Mouse (Mus musculus): Measurements from ENCODE around the gene Gpr137c. TPM values are rescaled to one million over a fixed set of nuclear protein-coding genes. Genes with fewer than 3 reads are reported as not detected.
A peak's percentile ranks its signal among the peaks of the same experiment; 100 is the strongest.

The Gpr137c gene
- total RNA-seq, 2 experiments from 2014 or later = 2.1 to 3.9 TPM

DNA sequence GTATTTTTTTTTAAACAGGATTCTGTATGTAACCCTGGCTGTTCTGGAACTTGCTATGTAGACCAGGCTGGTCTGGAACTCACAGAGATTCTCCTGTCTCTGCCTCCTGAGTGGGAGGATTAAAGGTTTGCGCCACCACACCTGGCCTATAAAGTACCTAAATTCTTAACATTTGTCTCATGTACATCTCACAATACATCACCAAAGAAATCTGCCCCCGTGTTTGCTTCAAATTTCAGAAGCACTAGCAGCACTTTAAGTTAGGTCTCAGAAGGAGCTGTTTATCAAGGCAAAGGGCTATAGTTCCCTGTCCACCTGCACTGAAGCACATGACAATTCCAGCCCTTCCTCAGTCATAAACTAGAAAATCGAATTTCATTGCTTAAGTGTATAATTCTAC lies 62.5 kb downstream of the Gpr137c start:
- no peak for ATAC-seq (ENCODE audit: poor library complexity, severe bottlenecking)

GRCm38 (mm10) chr14:45291608-45292007 lies 72.1 kb downstream of the Gpr137c start:
- peak; percentile 72 for ATAC-seq (ENCODE audit: poor library complexity, severe bottlenecking)

DNA sequence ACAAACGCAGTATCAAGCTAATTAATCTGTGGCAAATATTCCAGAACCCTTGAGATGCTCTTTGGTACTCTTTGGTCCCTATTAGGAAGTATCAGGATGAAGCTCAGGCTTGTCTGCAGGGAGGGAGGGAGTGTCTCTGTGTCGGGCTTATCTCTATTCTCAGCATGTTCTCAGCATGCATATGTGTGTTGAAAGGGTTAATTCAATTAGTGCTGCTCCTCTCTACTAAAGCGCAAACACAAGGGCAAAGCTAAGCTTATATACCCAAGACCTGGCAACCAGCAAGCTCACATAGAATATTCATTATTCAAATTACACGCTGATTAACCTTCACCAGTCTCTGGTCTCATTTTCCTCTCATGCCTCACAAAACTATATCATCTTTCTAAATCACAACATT lies 84.4 kb downstream of the Gpr137c start:
- no peak for ATAC-seq (ENCODE audit: poor library complexity, severe bottlenecking)

- no peak for ATAC-seq (ENCODE audit: poor library complexity, severe bottlenecking)
These were observed 84.9 kb downstream of the Gpr137c start for GRCm38 (mm10) chr14:45304389-45304788.

DNA sequence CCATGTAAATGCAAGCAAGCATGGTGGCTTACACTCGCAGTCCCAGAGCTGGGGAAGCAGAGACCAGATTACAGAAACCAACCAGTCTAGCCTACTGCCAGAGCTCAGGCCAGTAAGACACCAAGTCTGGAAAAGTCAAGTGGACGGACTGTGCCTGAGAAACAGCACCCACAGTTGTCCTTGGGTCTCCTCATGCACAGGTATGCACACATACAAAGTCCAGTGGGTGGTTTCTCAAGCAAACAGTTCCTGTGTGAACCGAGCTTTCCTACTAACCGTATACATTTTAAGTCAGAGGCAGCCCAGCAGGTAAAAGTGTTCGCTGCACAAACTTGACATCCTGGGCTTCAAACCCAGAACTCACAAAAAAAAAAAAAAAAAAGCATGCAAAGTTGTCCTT lies 86.3 kb downstream of the Gpr137c start:
- ATAC-seq (ENCODE audit: poor library complexity, severe bottlenecking) = no peak

DNA sequence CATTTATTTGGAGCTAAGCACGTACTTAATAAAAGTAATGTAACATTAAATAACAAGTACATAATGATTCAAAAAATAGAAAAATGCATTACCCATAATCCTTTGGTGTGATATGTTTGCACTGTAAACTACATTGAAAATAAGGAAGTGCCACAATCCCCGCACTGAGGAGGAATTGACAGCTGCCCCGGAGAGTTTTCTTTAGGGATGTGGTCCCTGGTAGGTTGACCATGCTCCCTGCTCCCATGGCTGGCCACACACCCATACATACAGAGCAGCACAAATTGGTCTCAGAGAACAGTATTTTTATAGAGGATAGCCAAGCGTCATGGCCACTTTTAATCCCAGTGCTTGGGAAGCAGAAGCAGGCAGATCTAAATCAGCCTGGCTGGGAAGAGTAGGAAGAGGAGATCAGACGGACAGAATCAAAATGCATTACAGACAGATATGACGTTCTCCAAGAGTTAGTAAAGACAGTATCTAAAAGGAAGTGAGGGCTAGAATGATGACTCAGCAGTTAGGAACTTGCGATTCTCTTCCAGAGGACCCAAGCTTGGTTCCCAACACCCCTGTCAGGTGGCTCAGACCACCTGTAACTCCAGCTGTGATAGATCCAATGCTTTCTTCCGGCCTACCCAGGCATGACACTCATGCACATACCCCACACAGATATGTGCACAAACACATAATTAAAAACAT lies 88.3 kb downstream of the Gpr137c start:
- peak; percentile 82 for ATAC-seq (ENCODE audit: poor library complexity, severe bottlenecking)

DNA sequence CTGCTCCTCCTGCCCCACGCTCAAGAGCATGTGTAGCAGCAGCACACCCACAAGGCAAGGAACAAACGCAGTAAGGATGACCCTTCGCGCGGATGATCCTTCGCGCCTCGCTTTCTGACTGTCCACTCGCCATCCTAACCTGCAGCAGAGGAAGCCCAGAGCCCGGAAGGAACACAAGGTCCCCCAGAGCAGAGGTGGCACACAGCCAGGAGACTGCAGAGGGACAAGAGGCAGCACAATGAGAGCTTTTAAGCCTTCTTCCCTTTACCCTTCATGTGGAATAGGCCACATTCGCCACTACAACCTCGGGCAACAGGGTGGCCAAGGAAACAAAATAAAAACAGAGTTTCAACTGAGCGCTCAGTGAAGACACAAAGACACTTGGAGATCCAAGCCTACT lies 90.1 kb downstream of the Gpr137c start:
- no peak for ATAC-seq (ENCODE audit: poor library complexity, severe bottlenecking)

GRCm38 (mm10) chr14:45310101-45310500 lies 90.6 kb downstream of the Gpr137c start:
- no peak for ATAC-seq (ENCODE audit: poor library complexity, severe bottlenecking)

- no peak for ATAC-seq (ENCODE audit: poor library complexity, severe bottlenecking)
These were observed 97.4 kb downstream of the Gpr137c start for GRCm38 (mm10) chr14:45316927-45317326.

GRCm38 (mm10) chr14:45317921-45318411 lies 98.4 kb downstream of the Gpr137c start:
- 0 out of 2 replicates have a peak, but pooled peaks have one; percentile 0 for ATAC-seq (ENCODE audit: poor library complexity, severe bottlenecking)

- ATAC-seq (ENCODE audit: poor library complexity, severe bottlenecking) = peak; percentile 77
These were observed 99.1 kb downstream of the Gpr137c start, which contains the start of gene Ero1l for GRCm38 (mm10) chr14:45318426-45319236. Ero1l (minus strand) TSS chr14:45318771.

DNA sequence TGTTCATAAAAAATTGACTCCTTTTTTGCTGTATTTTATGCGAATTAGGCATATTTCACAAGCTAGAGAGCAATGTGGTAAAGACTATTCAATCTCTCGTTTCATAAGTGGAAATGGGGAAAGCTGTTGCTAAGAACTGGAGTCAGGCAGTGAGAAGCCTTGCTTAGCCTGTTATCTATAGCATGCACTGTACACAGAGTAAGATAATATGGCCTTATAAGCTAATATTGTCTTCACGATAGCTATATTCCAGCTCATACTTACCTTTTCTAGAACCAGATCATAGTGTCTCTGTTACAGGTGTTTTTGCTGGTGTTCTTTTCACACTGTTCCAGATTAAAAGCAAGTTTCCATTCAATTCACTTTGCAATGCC lies 99.7 kb downstream of the Gpr137c start:
- ATAC-seq (ENCODE audit: poor library complexity, severe bottlenecking) = no peak

DNA sequence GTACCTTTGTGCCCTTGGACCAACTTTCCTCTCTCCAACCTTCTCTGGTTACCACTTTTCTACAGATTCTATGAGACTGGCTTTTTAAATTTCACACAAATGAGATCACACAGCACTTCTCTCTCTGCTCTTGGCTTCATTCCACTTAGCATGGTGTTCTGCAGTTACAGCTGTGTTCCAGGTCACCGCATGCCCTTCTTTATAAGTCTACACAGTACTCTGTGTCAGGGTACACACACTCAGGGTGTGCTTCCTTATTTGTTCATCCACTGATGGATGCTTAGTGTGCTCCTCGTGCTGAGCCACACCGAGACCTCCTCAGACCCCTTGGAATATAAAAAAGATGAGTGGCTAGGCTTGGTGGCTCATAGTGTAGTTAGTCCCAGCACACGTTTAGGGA lies 100.6 kb downstream of the Gpr137c start:
- no peak for ATAC-seq (ENCODE audit: poor library complexity, severe bottlenecking)

DNA sequence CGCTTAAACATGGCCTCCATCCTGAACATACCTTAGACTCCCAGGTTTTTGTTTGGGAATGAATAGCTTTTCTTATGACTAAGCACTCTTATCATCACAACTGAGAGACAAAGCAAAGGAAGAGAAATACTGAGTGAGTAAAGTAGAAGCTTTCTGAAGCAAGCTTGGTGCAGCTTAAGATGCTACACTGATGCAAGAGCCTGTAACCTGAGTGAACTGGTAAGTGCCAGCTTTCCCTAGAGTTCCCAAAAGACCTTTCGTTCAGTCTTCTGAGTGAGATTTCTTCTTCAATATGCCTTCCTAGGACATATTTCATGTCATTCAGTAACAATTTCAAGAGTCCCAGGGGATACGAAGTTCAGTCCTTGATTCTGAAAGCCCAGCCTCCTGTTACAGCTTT lies 101.5 kb downstream of the Gpr137c start:
- ATAC-seq (ENCODE audit: poor library complexity, severe bottlenecking) = no peak

DNA sequence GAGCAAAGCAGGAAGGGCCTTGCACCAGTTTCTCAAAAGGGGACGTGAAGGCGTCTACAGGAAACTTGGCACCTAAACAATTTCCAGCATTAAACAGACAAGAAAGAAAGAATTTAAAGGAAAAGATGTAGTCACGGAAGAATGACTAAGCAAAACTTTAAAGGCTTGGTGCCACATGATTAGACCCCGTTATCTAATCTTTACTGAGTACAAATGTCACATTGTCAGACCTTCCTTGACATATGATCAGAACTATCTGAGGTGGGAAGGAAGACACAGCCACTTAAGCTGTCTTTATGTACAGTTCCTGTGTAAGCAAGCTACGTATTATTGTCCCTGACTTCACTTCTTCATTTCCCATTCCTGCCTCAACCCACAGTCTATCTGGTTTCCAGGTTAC lies 102.1 kb downstream of the Gpr137c start:
- ATAC-seq (ENCODE audit: poor library complexity, severe bottlenecking) = no peak

DNA sequence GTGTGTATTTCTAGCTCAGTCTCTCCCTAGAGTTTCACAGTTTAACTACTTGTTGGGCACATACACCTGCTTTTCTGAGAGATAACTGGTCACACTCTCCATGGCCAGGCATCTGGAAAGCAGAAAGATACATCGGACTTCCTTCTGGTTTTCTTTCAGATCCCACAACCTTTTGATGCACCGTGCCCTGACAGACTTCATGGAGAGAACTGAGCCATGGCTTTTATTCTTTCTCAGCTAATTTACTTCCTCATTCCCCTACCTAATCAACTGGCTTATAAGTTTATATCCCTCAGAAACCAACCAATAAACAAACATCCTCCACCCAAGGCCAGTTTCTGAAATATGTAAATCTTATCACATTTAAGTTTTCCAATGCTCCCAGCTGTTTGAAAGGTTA lies 102.9 kb downstream of the Gpr137c start:
- no peak for ATAC-seq (ENCODE audit: poor library complexity, severe bottlenecking)

DNA sequence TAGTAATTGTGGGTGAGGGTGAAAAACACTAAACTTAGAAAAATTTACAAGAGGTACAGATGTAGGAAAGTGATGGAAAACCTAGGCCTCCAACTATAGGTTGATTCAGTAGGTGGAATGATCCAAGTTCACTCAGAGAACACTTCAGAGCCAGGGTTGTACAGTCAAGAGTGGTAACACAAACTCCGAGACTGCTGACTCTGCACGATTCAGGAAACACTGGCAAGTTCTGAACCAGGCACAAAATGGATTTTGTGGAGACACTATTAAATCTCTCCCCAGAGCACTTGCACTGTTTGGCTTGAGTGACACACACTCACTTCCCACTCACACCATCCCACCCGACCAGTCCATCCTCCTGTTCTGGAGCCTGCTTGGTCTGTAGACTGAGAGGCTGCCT lies 103.8 kb downstream of the Gpr137c start:
- no peak for ATAC-seq (ENCODE audit: poor library complexity, severe bottlenecking)

DNA sequence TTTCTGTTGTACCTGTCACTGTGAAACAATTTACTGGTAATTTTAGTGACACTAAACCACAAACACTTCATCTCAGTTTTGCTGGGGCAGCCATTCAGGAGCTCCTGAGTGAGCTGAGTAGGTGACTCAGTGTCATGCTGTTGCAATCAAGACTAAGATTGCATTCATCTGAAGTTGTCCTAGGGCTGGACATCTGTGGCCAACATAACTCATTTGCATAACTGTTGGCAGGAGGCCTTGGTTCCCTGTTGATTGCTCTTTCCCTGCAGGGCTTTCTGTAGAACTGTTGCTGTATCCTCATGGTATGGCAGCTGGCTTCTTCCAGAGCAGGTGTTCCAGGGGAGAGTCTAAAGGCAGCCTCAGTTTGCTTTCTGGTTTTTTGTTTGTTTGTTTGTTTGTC lies 106.0 kb downstream of the Gpr137c start:
- ATAC-seq (ENCODE audit: poor library complexity, severe bottlenecking) = peak; percentile 61

GRCm38 (mm10) chr14:45328072-45328713 lies 108.7 kb downstream of the Gpr137c start:
- ATAC-seq (ENCODE audit: poor library complexity, severe bottlenecking) = no peak

DNA sequence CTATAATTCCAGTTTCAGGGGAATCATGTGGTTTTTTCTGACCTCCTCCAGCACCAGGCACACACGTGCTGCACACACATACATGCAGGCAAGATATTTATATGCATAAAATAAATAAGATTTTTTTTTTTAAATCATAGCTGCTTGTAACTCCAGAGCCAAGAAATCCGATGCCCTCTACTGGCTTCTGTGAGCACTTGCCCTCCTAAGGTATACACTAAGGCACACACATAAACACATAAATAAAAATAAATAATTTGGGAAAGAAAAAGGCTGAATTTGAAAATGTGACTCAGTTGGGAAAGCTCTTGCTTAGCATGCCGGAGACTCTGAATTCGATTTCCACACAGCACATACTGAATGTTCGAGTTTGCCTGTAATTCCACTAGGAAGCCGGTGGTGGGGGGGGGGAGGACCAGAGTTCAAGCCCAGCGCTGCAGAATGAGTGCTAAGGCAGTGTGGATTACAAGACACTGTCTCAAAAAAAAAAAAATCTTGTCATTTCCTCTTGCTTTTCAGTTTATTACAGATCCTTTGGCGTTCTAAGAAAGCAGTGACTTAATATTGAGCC lies 109.6 kb downstream of the Gpr137c start:
- ATAC-seq (ENCODE audit: poor library complexity, severe bottlenecking) = no peak

GRCm38 (mm10) chr14:45329589-45330181 lies 110.2 kb downstream of the Gpr137c start, which contains the start of gene Psmc6:
Psmc6 (plus strand) TSS chr14:45329788.
- ATAC-seq (ENCODE audit: poor library complexity, severe bottlenecking) = peak; percentile 88
